Mouse (Mus musculus) olfactory bulb, adult 2 months (tissue): ENCODE measurements around the gene Slc39a1.

Experiments
- CTCF ChIP-seq: fragments of 200-500 bp; IDR thresholded peaks from 2 replicates; pipeline ENCODE4 v1.5.1; 2012; ENCODE audit warnings: low read depth, mild to moderate bottlenecking, low read length, moderate library complexity; ENCODE audit not compliant: insufficient read depth
- POLR2A ChIP-seq: fragments of 200-500 bp; IDR thresholded peaks from 2 replicates; pipeline ENCODE4 v1.6.1; 2012; ENCODE audit warnings: mild to moderate bottlenecking, low read depth, low read length, moderate library complexity; ENCODE audit not compliant: insufficient read depth

DNA sequence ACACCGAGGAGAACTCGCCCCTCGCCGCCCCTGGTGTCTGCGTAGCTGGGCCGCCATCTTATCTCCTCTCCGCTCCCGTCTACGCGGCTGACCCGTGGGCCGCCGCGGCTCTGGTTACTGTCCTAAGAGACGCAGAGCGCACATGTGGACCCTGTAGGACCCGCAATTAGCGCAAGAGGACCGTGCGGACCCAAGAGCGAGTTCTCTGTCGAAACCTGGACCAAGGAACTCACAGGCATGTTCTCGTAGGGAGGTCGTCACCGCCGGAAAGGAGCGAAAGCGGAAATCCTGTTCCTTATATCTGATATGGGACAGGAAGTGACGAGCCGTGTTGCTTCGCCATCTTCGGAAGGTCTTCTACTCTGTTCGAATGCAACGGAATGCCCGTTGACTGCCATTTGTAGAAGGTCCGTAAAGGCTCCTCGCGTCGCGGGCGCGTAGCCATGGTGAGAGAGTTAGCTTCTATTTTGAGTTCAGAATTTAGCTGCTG lies 34.5 kb upstream of the Slc39a1 start, which contains the start of the genes Rps27 and Rab13:
- no peak for TF ChIP-seq CTCF
- TF ChIP-seq POLR2A = peak; percentile 97
